Mouse (Mus musculus): ENCODE measurements around the gene Tmem240.
A peak's percentile ranks its signal among the peaks of the same experiment; 100 is the strongest.
"Not testable (repeated sequence)": the region's sequence is repeated elsewhere in the genome, so short reads cannot be mapped to it uniquely, and the experiment has no call there.

Tmem240 gene

GRCm38 (mm10) chr4:155734350-155734941 lies at the start of gene Tmem240:
Gene Tmem240 (plus strand): TSS chr4:155734800.
- DNase-seq (ENCODE audit: extremely low read depth, low read depth, low spot score), result no peak

DNA sequence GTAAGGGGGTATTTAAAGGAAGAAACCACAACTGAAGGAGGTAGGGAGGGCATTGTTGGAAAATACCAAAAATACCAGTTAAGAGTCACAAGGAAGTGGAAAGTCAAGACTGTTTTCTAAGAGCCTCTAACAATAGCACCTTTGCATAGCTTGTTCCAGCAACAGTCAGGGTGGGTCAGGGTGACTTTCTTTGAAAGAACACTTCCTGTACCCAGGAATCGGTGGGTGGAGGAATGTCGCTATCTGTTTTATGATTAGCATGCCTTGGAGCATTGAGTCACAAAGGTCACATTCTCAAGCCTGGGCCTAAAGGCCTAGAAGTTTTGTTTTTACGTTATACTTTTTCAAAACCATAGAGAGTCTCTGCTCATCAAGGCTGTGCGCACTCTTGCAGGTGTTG lies 46.8 kb upstream of the Tmem240 start:
- not testable (repeated sequence) for DNase-seq (ENCODE audit: extremely low read depth, low read depth, low spot score)

- DNase-seq (ENCODE audit: extremely low read depth, low read depth, low spot score), result no peak
Measured at GRCm38 (mm10) chr4:155690571-155691375, 43.8 kb upstream of the Tmem240 start.

- DNase-seq (ENCODE audit: extremely low read depth, low read depth, low spot score), result no peak
Measured at GRCm38 (mm10) chr4:155692421-155692820, 42.2 kb upstream of the Tmem240 start.

- DNase-seq (ENCODE audit: extremely low read depth, low read depth, low spot score), result no peak
Measured at GRCm38 (mm10) chr4:155694111-155694481, 40.5 kb upstream of the Tmem240 start, which contains the start of gene Fndc10. Gene Fndc10 (plus strand): TSS chr4:155694342.

DNA sequence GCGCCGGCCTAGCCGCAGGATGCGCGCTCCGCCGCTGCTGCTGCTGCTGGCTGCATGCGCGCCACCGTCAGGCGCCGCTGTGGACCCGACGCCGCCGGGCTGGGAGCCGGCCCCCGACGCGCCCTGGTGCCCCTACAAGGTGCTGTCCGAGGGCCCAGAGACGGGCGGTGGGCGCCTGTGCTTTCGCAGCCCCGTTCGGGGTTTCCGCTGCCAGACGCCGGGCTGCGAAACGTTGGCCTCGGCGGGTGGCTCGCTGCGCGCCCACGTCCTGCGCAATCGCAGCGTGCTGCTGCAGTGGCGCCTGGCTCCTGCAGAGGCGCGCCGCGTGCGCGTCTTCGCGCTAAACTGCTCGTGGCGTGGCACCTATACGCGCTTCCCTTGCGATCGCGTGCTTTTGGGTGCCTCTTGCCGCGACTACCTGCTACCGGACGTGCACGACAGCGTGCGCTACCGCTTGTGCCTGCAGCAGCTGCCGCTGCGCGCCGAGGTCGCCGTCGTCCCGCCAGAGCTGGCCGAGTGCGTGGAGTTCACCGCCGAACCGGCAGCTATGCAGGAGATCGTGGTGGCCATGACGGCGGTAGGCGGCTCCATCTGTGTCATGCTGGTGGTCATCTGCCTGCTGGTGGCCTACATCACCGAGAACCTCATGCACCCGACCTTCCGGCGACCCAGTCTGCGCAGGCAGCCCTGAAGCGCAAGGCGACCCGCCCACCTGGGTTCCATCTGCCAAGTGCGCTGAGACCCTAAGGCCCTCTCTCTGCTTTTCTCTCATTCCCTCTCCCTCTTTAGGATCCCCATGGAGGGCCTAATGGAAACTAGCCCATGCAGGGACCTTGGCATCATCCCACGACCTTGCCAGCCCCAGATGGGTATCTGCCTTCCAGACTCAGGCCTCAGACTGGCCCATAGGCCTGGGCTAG lies 39.9 kb upstream of the Tmem240 start:
- DNase-seq (ENCODE audit: extremely low read depth, low read depth, low spot score), result no peak

DNA sequence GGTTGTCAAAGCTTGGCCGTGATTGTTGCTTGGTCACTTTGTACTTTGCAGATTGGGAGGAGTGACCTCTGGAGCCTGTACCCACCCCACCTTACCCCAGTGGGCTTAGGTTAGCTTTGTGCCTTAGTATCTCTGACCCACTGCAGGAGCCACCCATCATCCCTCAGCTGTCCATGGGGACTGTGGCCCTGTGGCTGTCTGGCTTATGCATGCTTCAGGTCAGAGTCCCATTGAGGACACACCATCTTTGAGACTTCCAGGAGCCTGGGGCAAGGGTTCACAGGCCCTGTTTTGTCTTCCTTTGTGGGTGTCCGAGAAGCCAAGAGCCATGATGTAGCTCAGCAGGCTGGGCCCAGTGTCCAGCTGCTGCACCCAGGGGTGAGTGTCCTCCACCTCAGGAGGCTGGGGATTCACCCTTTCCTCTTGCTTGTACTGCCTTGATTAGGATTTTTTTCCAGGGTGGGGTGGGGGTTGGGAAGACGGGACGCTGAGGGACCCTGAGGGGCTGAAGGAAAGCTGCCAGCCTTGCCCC lies 39.0 kb upstream of the Tmem240 start:
- DNase-seq (ENCODE audit: extremely low read depth, low read depth, low spot score), result no peak

DNA sequence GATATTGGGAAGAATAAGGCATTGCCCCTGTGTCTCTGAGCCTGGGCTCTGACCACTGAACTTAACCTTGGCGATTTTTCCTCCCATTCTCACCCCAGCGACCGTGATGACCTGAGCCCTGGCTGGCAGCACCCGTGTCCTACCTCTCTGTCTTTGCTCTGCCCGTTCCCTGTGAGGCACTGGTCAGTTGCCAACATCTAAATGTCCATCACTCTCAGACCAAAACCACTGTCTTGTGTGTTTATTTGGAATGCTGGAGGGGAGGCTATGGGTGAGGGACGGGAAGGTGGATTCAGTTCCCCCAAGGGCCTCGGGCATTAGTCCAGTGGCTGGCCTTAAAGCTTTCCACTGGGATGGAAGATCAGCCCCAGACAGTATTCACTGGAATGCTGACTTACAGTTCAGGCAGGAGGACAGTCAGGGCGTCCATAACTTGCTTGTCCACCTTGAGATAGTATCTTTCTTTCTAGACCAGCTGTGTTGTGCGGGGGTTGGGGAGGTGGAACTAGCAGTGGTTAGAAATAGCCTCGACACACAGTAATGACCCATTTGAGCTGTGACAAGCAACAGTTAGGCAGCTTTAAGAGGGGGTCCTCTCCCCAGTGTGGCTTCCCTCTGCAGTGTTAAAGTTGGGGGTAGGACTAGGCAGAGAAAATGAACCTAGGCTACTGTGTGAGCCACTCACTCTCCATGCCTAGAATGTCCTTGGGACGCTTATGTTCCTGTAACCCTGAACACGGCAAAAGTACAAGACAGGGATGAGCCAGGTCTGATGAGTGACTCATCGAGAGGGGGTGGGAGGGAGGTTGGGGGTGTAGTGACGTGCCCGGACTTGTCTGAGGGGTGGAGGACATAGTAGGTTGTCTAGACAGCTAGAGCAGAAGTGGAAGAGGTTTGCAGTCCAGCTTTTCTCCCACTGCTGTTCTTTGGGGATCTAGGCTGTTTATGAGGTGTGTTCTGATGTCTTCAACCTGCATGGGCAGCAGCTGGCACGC lies 38.0 kb upstream of the Tmem240 start:
- peak; percentile 34 for DNase-seq (ENCODE audit: extremely low read depth, low read depth, low spot score)

- DNase-seq (ENCODE audit: extremely low read depth, low read depth, low spot score), result no peak
Measured at GRCm38 (mm10) chr4:155700425-155700824, 34.2 kb upstream of the Tmem240 start.

DNA sequence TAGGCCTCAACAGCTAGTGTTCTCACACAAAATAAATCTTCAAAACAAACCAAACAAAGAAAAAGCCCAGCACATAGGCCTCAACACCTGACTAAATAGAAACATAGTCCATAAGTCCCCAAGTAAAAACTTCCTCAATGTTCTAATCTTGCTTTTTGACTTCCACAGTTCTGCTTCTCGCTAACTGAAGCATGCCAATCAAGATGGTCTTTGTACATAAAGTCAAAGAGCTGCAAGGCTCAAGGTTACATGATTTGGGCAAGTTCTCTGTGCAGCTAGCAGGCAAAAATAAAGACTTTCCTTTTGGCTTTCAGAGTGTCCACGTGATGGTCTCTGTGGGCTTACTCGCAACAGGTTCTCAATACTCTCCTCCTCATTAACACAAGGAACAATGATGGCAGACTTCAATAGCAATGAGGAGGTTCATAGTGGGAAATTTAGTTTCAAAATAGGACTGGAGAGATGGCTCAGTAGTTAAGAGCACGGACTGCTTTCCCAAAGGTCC lies 31.1 kb upstream of the Tmem240 start:
- DNase-seq (ENCODE audit: extremely low read depth, low read depth, low spot score), result no peak

DNA sequence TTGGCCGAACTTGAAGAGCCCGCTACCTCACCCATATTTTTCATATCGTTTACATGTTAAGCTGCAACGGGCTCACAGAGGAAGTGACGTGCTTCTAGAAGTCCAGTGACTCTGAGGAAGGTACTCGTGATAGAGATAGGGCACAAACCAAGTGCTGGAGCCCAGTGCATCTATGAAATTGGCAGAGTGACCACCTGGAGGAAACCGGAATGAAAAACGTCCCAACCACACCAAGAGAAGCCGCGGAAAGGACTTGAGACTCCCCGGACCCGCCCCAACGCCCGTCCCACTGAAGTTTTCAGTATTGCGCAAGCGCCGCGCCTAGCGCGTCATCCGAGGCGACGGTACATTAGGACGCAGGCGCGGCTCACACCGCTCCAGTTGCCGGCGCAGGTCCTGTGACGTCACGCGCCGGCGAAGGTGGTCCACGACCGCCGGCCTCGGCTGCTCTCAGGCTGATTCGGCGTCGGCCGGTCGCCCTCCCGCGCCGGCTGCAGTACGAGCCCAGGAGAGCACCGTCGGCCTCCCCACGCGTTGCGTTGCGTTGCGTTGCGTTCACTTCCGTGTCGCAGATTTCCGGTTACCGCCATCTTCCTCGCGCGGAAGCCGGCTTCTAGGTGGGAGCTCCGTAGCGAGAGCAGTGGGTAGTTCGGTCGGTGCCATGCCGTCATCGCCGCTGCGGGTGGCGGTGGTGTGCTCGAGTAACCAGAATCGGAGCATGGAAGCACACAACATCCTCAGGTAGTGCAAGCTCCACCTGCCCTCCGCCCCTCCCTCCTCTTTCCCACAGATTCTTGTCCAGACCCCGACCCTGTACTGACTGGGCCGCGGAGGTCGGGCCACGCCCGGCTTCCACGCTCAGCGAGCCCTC lies 29.6 kb upstream of the Tmem240 start, which contains the start of gene Ssu72:
Gene Ssu72, plus strand, starts transcription at position 80 of the 871 bp plus-strand sequence.
- DNase-seq (ENCODE audit: extremely low read depth, low read depth, low spot score), result no peak

GRCm38 (mm10) chr4:155705592-155705929 lies 29.0 kb upstream of the Tmem240 start:
- no peak for DNase-seq (ENCODE audit: extremely low read depth, low read depth, low spot score)

- no peak for DNase-seq (ENCODE audit: extremely low read depth, low read depth, low spot score)
Measured at GRCm38 (mm10) chr4:155708582-155708981, 26.0 kb upstream of the Tmem240 start.

GRCm38 (mm10) chr4:155708988-155709387 lies 25.6 kb upstream of the Tmem240 start:
- no peak for DNase-seq (ENCODE audit: extremely low read depth, low read depth, low spot score)

GRCm38 (mm10) chr4:155710521-155711252 lies 23.9 kb upstream of the Tmem240 start:
- DNase-seq (ENCODE audit: extremely low read depth, low read depth, low spot score), result no peak

- no peak for DNase-seq (ENCODE audit: extremely low read depth, low read depth, low spot score)
Measured at GRCm38 (mm10) chr4:155721668-155722083, 12.9 kb upstream of the Tmem240 start.

GRCm38 (mm10) chr4:155727993-155728392 lies 6.6 kb upstream of the Tmem240 start:
- DNase-seq (ENCODE audit: extremely low read depth, low read depth, low spot score), result no peak

GRCm38 (mm10) chr4:155733267-155733666 lies 1.3 kb upstream of the Tmem240 start:
- DNase-seq (ENCODE audit: extremely low read depth, low read depth, low spot score), result no peak
